Mouse (Mus musculus) embryonic stem cell, embryonic (primary cell): Measurements from ENCODE around the gene Trpd52l3.

ENCODE experiments used
- CTCF ChIA-PET, 4 experiments: fragments of 300-600 bp in 2 of 4; fragments of 350-600 bp in 2 of 4; sonication (Branson Sonifier 250); formaldehyde crosslinking; loops; one replicate each; lab custom pipeline; 2022; ENCODE audit warnings: inconsistent platforms in 2 of 4; lab: Charles Lee
- POLR2A ChIA-PET, 4 experiments: fragments of 300-600 bp in 2 of 4; fragments of 350-600 bp in 2 of 4; sonication (Branson Sonifier 250); formaldehyde crosslinking; loops; one replicate each; lab custom pipeline; 2022; ENCODE audit warnings: antibody characterized with exemption in 4 of 4, inconsistent platforms in 1 of 4; lab: Charles Lee

Trpd52l3 gene

GRCm38 (mm10) chr19:30003621-30004020 is at the start of gene Trpd52l3:
Trpd52l3 (plus strand) TSS chr19:30003790.
- POLR2A ChIA-PET: no interaction called here
- CTCF ChIA-PET: no interaction called here

DNA sequence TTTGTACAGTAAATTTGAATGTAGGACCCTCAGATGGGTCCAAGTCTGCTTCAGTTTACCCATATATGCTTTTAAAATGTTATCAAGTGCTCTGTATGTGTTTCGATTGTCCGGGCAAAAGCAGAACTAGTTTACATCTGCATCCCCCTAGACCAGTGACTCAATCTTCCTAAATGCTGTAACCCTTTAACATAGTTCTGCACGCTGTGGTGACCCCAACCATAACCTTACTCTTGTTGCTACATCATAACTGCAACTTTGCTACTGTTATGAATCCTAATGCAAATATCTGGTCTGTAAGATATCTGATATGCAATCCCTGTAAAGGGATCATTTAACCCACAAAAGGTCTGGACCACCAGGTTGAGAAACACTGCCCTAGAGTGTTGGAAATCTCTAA is 49.8 kb upstream of the Trpd52l3 start:
- CTCF ChIA-PET: no interaction called here
- POLR2A ChIA-PET: no interaction called here

DNA sequence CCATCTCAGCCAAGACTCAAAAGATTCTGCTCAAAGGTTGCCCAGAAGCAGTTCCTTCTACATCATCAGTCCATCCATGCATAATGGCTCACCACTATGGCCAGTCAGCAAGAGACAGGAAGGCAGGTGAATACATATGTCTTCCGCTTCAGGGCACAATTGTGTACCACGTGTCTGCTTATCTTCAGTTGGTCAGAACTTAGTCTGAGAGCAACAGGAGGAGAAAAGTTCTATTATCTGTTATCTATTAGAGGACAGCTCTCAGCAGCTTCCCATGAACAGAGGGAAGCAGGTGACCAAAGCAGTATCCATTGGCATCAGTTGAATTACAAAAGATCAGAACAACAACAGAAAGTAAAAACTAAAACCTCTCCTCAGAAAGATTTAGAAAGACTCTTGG is 48.1 kb upstream of the Trpd52l3 start:
- CTCF ChIA-PET: interaction anchor here in 1 of 4 experiments (0.7 kb wide), 1 partner anchor 125 kb away, joined by 4 read pairs; no protein-coding TSS in a partner anchor
- POLR2A ChIA-PET: interaction anchor here in 1 of 4 experiments (0.9 kb wide), 1 partner anchor 9 kb away, joined by 6 read pairs; no protein-coding TSS in a partner anchor

DNA sequence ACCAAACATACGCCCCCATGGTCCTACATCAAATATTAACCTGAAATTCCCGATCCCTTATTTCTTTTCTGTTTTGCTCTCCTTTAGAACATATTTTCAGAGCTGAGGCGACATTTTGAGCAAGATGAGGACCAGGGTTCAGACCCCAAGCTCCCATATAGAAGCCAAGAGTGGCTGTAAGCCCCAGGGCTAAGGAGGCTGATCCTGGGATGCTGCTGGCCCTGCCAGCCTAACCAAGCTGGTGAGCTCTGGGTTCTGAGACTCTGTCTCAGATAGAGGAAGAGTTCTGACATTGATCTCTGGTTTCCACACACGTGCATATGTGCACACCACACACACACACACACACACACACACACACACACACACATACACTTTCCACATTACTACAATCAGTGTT is 42.7 kb upstream of the Trpd52l3 start:
- CTCF ChIA-PET: no interaction called here
- POLR2A ChIA-PET: interaction anchor here in 2 of 4 experiments (0.5 to 1.5 kb wide), 2 partner anchors 68 to 69 kb away, joined by 4 read pairs; partner anchors contain the start of gene Uhrf2 (in 1 of the 2)

- POLR2A ChIA-PET: interaction anchor here in 1 of 4 experiments (1.5 kb wide), 1 partner anchor 68 kb away, joined by 4 read pairs; the partner anchor contains the start of gene Uhrf2
- CTCF ChIA-PET: no interaction called here
These were observed 41.7 kb upstream of the Trpd52l3 start for GRCm38 (mm10) chr19:29961842-29962241.

DNA sequence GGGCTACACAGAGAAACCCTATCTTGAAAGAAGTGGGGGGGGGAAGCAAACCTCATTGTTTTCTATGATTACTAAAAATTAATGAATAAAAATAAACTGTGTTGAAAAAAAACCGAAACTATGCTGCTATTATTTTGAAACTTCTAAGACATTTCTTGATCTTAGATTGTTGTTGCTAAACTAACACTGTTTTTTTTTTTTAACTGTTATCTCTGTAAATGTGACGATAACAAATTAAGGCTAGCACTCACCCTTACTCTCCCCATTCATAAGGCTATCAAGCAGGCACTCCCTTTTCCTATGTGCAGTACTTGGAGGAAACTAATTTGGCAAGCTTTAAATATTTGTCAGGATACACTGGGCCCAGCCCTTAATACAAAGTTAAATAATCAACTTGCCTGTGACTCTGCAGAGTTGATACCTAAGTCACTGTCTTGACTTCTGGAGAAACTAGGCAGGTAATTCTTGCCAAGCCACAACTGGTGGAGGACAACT is 39.9 kb upstream of the Trpd52l3 start:
- CTCF ChIA-PET: no interaction called here
- POLR2A ChIA-PET: interaction anchor here in 1 of 4 experiments (1.2 kb wide), 1 partner anchor 8 kb away, joined by 6 read pairs; no protein-coding TSS in a partner anchor

DNA sequence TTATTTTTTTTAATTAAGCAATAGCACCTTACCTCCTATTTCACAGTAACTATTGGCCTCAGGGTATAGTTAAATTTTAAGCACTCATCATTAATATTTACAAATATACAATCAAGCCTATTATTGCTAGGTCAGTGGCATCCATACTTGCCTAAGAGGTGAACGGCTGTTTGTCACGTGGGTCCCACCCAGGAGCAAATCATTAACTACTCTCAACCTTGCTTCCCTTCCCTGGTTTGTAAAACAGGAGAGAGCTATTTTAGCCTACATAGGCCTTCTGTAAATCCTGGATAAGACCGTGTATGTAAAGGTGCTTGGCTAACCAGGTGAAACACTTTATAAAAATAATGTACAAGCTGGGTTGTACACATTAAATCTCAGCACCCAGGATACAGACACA is 35.6 kb upstream of the Trpd52l3 start:
- CTCF ChIA-PET: no interaction called here
- POLR2A ChIA-PET: interaction anchor here in 1 of 4 experiments (0.7 kb wide), 1 partner anchor 581 kb away, joined by 3 read pairs; no protein-coding TSS in a partner anchor

GRCm38 (mm10) chr19:29973396-29973795 is 30.2 kb upstream of the Trpd52l3 start:
- CTCF ChIA-PET: interaction anchor here in 1 of 4 experiments (1.7 kb wide), 1 partner anchor 149 kb away, joined by 4 read pairs; no protein-coding TSS in a partner anchor

DNA sequence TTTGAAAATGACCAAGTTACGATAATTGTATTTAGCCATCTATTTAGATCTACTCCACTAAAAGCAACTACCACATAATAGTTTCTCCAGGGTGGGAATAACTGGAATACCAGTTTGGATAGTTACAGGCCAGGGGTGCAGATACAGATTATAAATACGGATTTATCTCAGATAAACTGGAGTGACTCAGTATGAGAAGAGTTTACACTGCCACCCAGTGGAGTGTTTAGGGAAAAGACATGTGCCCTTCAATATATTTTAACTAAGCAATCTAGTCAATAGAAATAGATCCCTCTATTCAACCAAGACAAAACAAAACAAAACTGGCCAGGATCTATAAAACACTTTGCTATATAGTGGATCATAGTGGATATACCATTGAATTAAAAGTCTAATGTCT is 24.7 kb upstream of the Trpd52l3 start:
- POLR2A ChIA-PET: interaction anchor here in 1 of 4 experiments (1.3 kb wide), 1 partner anchor 154 kb away, joined by 3 read pairs; no protein-coding TSS in a partner anchor
- CTCF ChIA-PET: interaction anchor here in 3 of 4 experiments (0.5 to 2.3 kb wide), 5 partner anchors 142 to 155 kb away, joined by 3 to 12 read pairs (median 3); no protein-coding TSS in a partner anchor

More at GRCm38 (mm10) chr19:29973396-29973795, 30.2 kb upstream of the Trpd52l3 start:
- POLR2A ChIA-PET: no interaction called here

GRCm38 (mm10) chr19:29979452-29980089 is 24.0 kb upstream of the Trpd52l3 start:
- ChIA-PET POLR2A (interaction anchor here in 1 of 4 experiments (1.3 kb wide), 1 partner anchor 155 kb away, joined by 3 read pairs; no protein-coding TSS in a partner anchor), CTCF (interaction anchor here in 2 of 4 experiments (0.8 to 2.3 kb wide), 5 partner anchors 151 to 156 kb away, joined by 3 to 12 read pairs (median 4); no protein-coding TSS in a partner anchor)

DNA sequence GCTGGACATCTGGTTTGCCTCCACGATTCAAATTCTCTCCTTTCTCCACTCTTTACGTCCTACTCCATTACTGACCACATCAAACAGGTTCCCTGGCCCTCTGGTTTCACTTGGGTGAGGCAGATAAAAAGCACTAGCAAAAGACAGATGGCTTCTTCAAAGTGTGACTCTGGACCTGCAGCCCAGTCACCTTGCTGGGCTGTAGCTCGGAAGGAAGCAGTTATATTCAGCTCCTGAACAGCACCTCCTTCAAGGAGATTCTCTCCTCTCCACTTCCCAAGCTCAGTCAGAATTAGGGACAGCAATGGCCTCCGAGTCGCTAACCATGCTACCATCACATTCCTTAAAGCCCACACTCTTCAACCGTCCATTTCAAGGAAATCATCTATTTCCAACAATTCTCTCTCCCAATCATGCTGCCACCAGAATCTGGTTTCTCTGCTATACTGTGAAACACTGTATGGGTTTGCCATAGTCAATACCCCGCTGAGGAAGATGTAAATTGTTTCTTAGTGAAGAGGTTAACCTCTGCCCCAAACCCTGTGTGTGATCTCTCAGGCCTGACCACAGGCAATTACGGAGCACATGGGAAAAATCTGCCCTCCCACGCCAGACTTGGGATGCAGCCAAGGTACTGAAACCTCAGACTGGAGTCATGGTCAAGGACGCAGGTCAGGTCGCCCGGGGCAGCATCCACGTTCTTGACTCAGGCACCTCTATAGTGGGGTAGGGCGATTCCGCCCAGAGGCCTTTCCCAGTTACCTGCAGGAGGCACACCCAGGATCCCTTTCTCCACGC is 19.2 kb upstream of the Trpd52l3 start:
- ChIA-PET POLR2A (interaction anchor here in 1 of 4 experiments (1.5 kb wide), 1 partner anchor 46 kb away, joined by 3 read pairs; the partner anchor contains the start of gene Uhrf2), CTCF (interaction anchor here in 2 of 4 experiments (0.6 to 0.9 kb wide), 2 partner anchors 158 to 160 kb away, joined by 3 to 4 read pairs; no protein-coding TSS in a partner anchor)

DNA sequence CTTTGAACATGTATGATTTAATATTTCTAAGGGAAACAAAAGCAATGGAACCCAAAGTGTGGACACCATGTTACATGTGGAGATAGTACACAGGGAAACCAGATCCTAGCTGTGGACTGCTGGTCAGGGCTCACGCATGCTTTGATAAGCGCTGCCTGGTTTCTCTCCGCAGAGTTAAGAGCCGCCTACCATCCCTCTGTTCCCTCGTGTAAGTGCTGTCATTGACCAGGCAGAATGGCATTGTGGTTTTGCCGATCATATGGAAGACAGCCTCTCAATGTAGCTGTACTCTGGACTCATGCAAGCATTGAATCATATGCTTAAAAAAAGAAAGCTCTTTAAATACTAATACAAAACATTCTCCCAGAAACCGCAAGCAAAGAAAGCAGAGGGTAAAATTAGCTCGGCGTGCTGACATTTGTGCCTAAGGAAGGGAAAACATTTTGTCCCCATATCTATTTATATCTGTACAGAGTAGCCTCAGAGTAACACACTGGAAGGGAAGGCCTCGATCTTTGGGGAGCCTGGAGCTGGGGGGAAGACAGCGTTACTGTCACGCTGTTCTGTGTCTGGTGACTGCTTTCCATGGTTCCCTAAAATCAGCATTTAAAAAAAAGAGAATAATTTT is 17.0 kb upstream of the Trpd52l3 start:
- POLR2A ChIA-PET: no interaction called here
- CTCF ChIA-PET: no interaction called here

GRCm38 (mm10) chr19:30000406-30001365 is 2.9 kb upstream of the Trpd52l3 start:
- CTCF ChIA-PET: interaction anchor here in 1 of 4 experiments (0.6 kb wide), 1 partner anchor 64 kb away, joined by 3 read pairs; no protein-coding TSS in a partner anchor
- POLR2A ChIA-PET: interaction anchor here in 2 of 4 experiments (1.3 to 1.5 kb wide), 2 partner anchors 29 kb away, joined by 3 to 4 read pairs; partner anchors contain the start of gene Uhrf2 (in 1 of the 2)

DNA sequence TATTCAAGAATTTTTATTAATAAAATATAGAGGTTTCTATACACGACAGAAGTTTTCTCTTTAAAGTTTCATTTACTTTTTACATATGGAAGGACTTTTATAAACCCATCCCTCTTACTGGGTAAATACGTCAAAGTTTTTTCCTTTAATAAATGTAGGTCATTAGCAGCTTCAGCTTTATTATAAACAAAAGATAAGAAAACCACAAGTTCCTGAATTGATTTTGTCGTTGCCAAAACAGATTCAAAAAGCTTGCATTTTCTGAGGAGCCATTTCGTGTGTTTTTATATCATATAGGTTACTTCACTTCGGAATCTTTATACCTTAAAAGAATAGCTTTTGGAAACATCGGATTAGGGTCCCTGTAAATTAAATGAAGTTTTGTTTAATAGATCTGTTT is 2.0 kb upstream of the Trpd52l3 start:
- POLR2A ChIA-PET: interaction anchor here in 2 of 4 experiments (1.3 to 1.5 kb wide), 2 partner anchors 28 kb away, joined by 3 to 4 read pairs; partner anchors contain the start of gene Uhrf2 (in 1 of the 2)
- CTCF ChIA-PET: no interaction called here

- CTCF ChIA-PET: interaction anchor here in 1 of 4 experiments (0.5 kb wide), 1 partner anchor 29 kb away, joined by 3 read pairs; no protein-coding TSS in a partner anchor
- POLR2A ChIA-PET: interaction anchor here in 3 of 4 experiments (0.6 to 2.9 kb wide), 5 partner anchors 9 to 360 kb away, joined by 3 to 23 read pairs (median 3); partner anchors contain the start of gene Uhrf2 (in 1 of the 3)
These were observed 2.8 kb downstream of the Trpd52l3 start for GRCm38 (mm10) chr19:30006371-30006770.

DNA sequence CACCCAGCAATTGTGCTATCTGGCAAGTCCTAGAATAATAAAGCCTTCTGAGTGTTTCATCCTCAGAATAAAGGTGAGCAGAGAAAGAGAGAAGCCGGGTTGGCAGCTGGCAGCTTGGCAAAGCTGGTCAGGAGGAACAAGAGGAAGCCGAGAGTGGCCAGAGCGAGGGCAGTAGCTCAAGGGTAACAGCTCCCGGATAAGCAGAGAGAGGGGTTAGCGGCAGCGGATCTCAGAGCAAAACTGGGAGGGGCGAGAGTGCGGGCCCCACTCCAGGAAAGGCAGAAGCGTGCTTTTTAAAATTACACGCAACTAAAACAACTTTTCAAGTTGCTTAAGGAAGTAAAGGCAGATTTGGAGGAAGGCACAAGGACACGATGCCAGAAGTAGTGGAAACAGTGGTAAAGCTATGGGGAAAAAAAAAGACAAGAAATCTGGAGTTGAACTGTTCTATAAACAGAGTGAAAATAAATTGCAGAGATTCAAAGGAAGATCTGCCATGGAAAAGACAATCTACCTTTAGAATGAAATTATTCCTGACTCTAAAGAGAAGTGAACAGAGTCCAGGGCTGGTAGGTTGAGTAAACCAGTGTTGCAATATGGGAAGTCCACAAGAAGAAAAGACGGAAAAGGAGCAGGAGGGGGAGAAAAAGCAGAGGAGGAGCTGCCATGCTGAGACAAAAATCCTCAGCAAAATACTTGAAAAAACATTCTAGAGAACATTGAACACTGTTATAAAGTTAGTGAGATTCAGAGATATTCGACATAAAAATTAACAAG is 7.1 kb downstream of the Trpd52l3 start:
- ChIA-PET CTCF (no interaction called here), POLR2A (interaction anchor here in 1 of 4 experiments (0.9 kb wide), 1 partner anchor 20 kb away, joined by 3 read pairs; the partner anchor contains the start of gene Uhrf2)
